Mouse (Mus musculus) G1E (cell line): ENCODE measurements around the gene Itgb5.

Experiments used
- CTCF ChIP-seq: IDR thresholded peaks from 2 replicates; pipeline ENCODE4 v1.5.1; 2012; ENCODE audit warnings: low read depth, low read length, inconsistent platforms, mixed read lengths
- GATA1 ChIP-seq: IDR thresholded peaks from 2 replicates; pipeline ENCODE4 v1.6.1; 2012; ENCODE audit warnings: borderline replicate concordance, low read length, inconsistent platforms, mixed read lengths

DNA sequence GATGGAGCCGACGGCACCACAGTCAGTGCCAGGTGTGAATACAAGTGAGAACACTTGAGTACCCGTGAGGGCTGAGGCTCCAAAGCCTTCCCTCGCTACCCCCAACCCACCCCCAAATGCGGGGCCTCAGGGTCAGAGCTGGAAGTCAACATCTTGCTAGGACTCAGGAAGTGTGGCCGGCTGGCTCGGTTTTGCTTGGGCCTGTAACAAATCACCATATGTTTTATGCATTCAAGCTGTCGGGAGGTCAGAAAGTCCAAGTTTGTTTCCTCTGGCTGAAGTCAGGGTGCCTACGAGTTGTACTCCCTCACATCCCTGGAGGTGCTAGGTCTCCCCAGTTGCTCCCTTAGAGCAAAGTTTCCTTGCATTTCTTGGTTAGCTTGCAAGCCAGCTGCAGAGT is 110.2 kb downstream of the Itgb5 start:
- TF ChIP-seq CTCF (no peak), GATA1 (no peak)
